Mouse (Mus musculus): Measurements from ENCODE around the gene Gm38655. TPM values are rescaled to one million over a fixed set of nuclear protein-coding genes. Genes with fewer than 3 reads are reported as not detected.
"Not testable (repeated sequence)": the region's sequence is repeated elsewhere in the genome, so short reads cannot be mapped to it uniquely, and the experiment has no call there.

The Gm38655 gene
- polyA plus RNA-seq, 1 experiment from 2014 or later = not detected

DNA sequence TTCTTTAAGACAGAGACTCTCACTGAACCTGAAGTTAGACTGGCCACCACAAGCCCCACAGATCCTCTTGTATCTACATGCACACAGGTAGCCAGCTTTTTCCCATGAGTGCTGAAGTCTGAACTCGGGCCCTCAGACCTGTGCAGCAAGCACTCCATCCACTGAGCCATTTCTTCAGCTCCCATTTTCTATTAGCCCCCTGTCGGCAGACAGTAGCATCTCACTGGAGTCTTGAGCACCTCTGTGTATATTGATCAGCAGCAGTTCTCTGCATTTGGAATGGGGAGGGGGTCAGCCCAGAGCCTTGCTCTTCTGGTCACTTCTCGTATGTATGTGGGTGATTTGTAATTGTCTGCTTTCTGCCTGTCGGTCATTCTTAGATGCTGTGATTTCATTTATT is 35.3 kb downstream of the Gm38655 start:
- no peak overlapping the region for H3K4me3 ChIP-seq (ENCODE audit: low read depth, low read length)
- H3K27ac ChIP-seq (ENCODE audit: low read depth, low read length) = no peak overlapping the region
- no peaks in the 10 kb centered on the region for H3K4me1 ChIP-seq (ENCODE audit: control insufficient read depth, insufficient read depth, low read length)
- H3K4me2 ChIP-seq (ENCODE audit: low read depth) = no peak overlapping the region
- H3K9me3 ChIP-seq (ENCODE audit: control insufficient read depth, low read length) = no peaks in the 10 kb centered on the region
- DNase-seq (ENCODE audit: low spot score) (no peak), ATAC-seq (ENCODE audit: insufficient read depth, low FRiP score, low TSS enrichment) (no peak)
- H3K36me3 ChIP-seq (ENCODE audit: control insufficient read depth, insufficient read depth, low read length) = no peaks in the 10 kb centered on the region
- WGBS = 68% methylated on average over 4 of the region's 4 CpGs
- no peak overlapping the region for H3K9ac ChIP-seq (ENCODE audit: low read length)
- H3K27me3 ChIP-seq (ENCODE audit: control insufficient read depth, insufficient read depth, low read length) = no peaks in the 10 kb centered on the region

DNA sequence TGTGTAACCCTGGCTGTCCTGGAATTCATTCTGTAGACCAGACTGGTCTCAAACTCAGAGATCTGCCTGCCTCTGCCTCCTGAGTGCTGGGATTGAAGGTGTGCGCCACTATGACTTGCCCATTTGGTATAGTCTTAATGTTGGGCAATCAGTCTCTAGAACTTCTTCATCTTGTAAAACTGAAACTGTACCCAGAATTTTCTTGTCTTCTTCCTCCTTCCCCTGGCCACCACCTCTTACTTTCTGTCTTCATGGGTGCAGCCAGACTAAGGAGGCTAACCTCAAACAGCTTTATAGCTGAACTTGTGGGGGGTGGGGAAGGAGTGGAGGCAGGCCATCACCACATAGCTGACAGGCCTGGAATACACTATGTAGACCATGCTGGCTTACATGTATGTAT is 36.5 kb downstream of the Gm38655 start:
- no peaks in the 10 kb centered on the region for H3K27me3 ChIP-seq (ENCODE audit: control insufficient read depth, insufficient read depth, low read length)
- H3K36me3 ChIP-seq (ENCODE audit: control insufficient read depth, insufficient read depth, low read length) = no peaks in the 10 kb centered on the region
- WGBS = 100% methylated on average over 1 of the region's 1 CpGs
- no peak for DNase-seq (ENCODE audit: low spot score)
- H3K4me2 ChIP-seq (ENCODE audit: low read depth) = no peak overlapping the region
- H3K9me3 ChIP-seq (ENCODE audit: control insufficient read depth, low read length) = no peaks in the 10 kb centered on the region
- H3K9ac ChIP-seq (ENCODE audit: low read length) = no peak overlapping the region
- H3K4me1 ChIP-seq (ENCODE audit: control insufficient read depth, insufficient read depth, low read length) = peaks cover 6% of the 10 kb centered on the region
- H3K4me3 ChIP-seq (ENCODE audit: low read depth, low read length) = no peak overlapping the region
- H3K27ac ChIP-seq (ENCODE audit: low read depth, low read length) = no peak overlapping the region
- no peak for ATAC-seq (ENCODE audit: insufficient read depth, low FRiP score, low TSS enrichment)

DNA sequence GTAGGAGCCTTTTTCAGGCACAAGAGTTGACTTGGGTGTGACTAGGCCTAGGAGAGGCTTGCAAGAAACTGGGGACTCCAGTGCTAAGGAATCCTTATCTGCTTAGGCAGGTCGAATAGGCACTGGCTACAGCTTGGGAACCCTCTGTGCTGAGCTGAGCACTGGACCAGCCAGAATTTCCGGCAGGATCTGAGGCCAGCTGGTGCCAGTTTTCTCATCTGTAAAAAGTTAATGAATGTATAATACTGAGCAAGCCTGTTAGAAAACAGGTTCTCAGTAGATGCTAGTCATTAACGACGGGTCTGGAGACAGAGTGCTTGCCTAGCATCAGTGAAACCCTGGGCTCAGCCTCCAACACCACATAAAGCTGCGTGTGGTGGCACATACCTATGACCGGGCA is 39.6 kb downstream of the Gm38655 start:
- no peak for DNase-seq (ENCODE audit: low spot score)
- H3K9ac ChIP-seq (ENCODE audit: low read length) = no peak overlapping the region
- H3K27me3 ChIP-seq (ENCODE audit: control insufficient read depth, insufficient read depth, low read length) = no peaks in the 10 kb centered on the region
- WGBS = 91% methylated on average over 6 of the region's 6 CpGs
- H3K4me2 ChIP-seq (ENCODE audit: low read depth) = no peak overlapping the region
- no peaks in the 10 kb centered on the region for H3K36me3 ChIP-seq (ENCODE audit: control insufficient read depth, insufficient read depth, low read length)
- no peak for ATAC-seq (ENCODE audit: insufficient read depth, low FRiP score, low TSS enrichment)
- peaks cover 7% of the 10 kb centered on the region for H3K4me1 ChIP-seq (ENCODE audit: control insufficient read depth, insufficient read depth, low read length)
- no peaks in the 10 kb centered on the region for H3K9me3 ChIP-seq (ENCODE audit: control insufficient read depth, low read length)
- H3K27ac ChIP-seq (ENCODE audit: low read depth, low read length) = no peak overlapping the region
- no peak overlapping the region for H3K4me3 ChIP-seq (ENCODE audit: low read depth, low read length)

DNA sequence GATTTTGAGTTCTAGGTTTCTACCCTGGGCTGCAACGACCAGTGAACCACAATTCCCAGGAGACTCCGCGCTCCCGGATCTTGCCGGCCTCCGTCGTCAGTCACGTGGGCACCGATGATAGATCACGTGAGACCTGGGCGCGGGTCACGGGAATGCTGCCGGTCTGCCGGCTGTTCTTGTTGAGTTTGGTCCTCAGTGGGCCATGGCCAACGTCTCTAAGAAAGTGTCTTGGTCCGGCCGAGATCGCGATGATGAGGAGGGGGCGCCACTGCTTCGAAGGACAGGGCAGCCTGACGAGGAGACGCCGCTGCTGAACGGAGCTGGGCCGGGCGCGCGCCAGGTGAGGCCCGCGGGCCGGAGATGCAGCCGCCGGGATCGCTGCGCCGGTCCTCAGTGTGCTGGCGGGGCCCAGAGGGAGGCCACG is 42.0 kb downstream of the Gm38655 start, which contains the start of gene Clcn7:
Clcn7 (plus strand) TSS at position 117 of the 424 bp plus-strand sequence.
- Histone ChIP-seq H3K27ac (ENCODE audit: low read depth, low read length) (no peak within 1 kb of the TSS), H3K4me3 (ENCODE audit: low read depth, low read length) (peak within 1 kb of the TSS; percentile 83), H3K9ac (ENCODE audit: low read length) (peak within 1 kb of the TSS; percentile 82), H3K9me3 (ENCODE audit: control insufficient read depth, low read length) (no peaks in the 10 kb centered on the region), H3K4me2 (ENCODE audit: low read depth) (peak within 1 kb of the TSS; percentile 75), H3K27me3 (ENCODE audit: control insufficient read depth, insufficient read depth, low read length) (no peaks in the 10 kb centered on the region), H3K4me1 (ENCODE audit: control insufficient read depth, insufficient read depth, low read length) (peaks cover 7% of the 10 kb centered on the region), H3K36me3 (ENCODE audit: control insufficient read depth, insufficient read depth, low read length) (no peaks in the 10 kb centered on the region)
- ATAC-seq (ENCODE audit: insufficient read depth, low FRiP score, low TSS enrichment) (peak; percentile 90), DNase-seq (ENCODE audit: low spot score) (peak; percentile 91)
- under 1% methylated on average over 35 of the region's 40 CpGs for WGBS

DNA sequence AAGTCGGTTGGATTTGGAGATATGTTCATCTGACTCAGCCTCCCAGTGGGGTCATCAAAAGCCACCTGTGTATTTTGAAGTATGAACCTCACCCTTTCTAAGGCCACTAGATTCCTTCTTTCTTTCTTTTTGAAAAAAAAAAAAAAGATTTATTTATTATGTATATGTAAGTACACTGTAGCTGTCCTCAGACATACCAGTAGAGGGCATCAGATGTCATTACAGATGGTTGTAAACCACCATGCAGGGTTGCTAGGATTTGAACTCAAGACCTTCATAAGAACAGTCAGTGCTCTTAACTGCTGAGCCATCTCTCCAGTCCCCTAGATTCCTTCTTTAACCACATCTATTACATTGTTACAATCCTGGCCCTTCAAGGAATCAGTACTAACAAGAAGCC is 45.2 kb downstream of the Gm38655 start:
- Histone ChIP-seq H3K9me3 (ENCODE audit: control insufficient read depth, low read length) (no peaks in the 10 kb centered on the region), H3K4me3 (ENCODE audit: low read depth, low read length) (no peak overlapping the region), H3K27me3 (ENCODE audit: control insufficient read depth, insufficient read depth, low read length) (no peaks in the 10 kb centered on the region), H3K4me1 (ENCODE audit: control insufficient read depth, insufficient read depth, low read length) (peaks cover 7% of the 10 kb centered on the region), H3K9ac (ENCODE audit: low read length) (no peak overlapping the region), H3K36me3 (ENCODE audit: control insufficient read depth, insufficient read depth, low read length) (no peaks in the 10 kb centered on the region), H3K27ac (ENCODE audit: low read depth, low read length) (no peak overlapping the region), H3K4me2 (ENCODE audit: low read depth) (no peak overlapping the region)
- DNase-seq (ENCODE audit: low spot score) (no peak), ATAC-seq (ENCODE audit: insufficient read depth, low FRiP score, low TSS enrichment) (no peak)
- 95% methylated on average over 1 of the region's 1 CpGs for WGBS

DNA sequence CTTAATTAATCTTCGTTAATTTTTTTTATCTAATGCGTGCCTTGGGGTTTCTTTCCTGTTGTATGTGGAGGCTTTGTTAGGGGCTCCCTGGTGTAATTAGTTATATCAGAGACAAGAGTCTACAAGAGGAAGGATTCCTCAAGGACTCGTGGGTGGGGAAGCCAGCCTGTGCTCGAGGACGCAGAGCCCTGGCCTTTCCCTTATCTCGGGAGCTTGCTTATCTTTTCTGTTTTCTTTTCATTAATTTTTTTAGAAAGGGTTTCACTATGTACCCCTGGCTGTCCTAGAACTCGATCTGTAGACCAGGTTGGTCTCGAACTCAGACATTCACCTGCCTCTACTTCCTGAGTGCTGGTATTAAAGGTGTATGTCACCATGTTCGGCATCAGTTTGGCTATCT is 47.6 kb downstream of the Gm38655 start:
- ATAC-seq (ENCODE audit: insufficient read depth, low FRiP score, low TSS enrichment) = no peak
- Histone ChIP-seq H3K4me2 (ENCODE audit: low read depth) (no peak overlapping the region), H3K9ac (ENCODE audit: low read length) (no peak overlapping the region), H3K27ac (ENCODE audit: low read depth, low read length) (no peak overlapping the region), H3K27me3 (ENCODE audit: control insufficient read depth, insufficient read depth, low read length) (0 out of 2 replicates have a peak, but pooled peaks cover 2% of the 10 kb centered on the region), H3K36me3 (ENCODE audit: control insufficient read depth, insufficient read depth, low read length) (no peaks in the 10 kb centered on the region), H3K4me1 (ENCODE audit: control insufficient read depth, insufficient read depth, low read length) (no peaks in the 10 kb centered on the region), H3K4me3 (ENCODE audit: low read depth, low read length) (no peak overlapping the region), H3K9me3 (ENCODE audit: control insufficient read depth, low read length) (no peaks in the 10 kb centered on the region)
- DNase-seq (ENCODE audit: low spot score) = no peak
- 78% methylated on average over 9 of the region's 9 CpGs for WGBS

DNA sequence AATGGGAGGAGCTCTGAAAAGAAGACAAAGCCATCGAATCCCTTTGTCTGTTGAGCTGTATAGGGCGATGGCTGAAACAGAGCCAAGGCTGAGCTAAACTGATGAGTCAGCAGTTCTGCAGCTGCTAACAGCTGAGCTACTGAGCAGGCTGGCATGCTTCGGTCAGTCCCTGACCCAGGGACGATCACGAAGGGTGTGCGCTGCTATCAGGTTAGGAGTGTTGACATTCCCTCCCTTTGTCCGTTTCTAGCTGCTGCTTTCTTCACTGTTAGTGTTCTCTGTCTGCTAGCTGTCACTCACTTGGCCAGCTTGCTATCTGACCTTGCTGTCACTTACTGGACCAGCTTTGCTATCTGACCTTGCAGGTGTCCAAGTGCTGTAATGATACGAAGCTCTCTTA is 48.2 kb downstream of the Gm38655 start:
- Histone ChIP-seq H3K27ac (ENCODE audit: low read depth, low read length) (no peak overlapping the region), H3K4me1 (ENCODE audit: control insufficient read depth, insufficient read depth, low read length) (no peaks in the 10 kb centered on the region), H3K36me3 (ENCODE audit: control insufficient read depth, insufficient read depth, low read length) (no peaks in the 10 kb centered on the region), H3K4me3 (ENCODE audit: low read depth, low read length) (no peak overlapping the region), H3K4me2 (ENCODE audit: low read depth) (no peak overlapping the region), H3K9me3 (ENCODE audit: control insufficient read depth, low read length) (no peaks in the 10 kb centered on the region), H3K27me3 (ENCODE audit: control insufficient read depth, insufficient read depth, low read length) (0 out of 2 replicates have a peak, but pooled peaks cover 2% of the 10 kb centered on the region), H3K9ac (ENCODE audit: low read length) (no peak overlapping the region)
- WGBS = 65% methylated on average over 8 of the region's 8 CpGs
- ATAC-seq (ENCODE audit: insufficient read depth, low FRiP score, low TSS enrichment) (no peak), DNase-seq (ENCODE audit: low spot score) (no peak)

DNA sequence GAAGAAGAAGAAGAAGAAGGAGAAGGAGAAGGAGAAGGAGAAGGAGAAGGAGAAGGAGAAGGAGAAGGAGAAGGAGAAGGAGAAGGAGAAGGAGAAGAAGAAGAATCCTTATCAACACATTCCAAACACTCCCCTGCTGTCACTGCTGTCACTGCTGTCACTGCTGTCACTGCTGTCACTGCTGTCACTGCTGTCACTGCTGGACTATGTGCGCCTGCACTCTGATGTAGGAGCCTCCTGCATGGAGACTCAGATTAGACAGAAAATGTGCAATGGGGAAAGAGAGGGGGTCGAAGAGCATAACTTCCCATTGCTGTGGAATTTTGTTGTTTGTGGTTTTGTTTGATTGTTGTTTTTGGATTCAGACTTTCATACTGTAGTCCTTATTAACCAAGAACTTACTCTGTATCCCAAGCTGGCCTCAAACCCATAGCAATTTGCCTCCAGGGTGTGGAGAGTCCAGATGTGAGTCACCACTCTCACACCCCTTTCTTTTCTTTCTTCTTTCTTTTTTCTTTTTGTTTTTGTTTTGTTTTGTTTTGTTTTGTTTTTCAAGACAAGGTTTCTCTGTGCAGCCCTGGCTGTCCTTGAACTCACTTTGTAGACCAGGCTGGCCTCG is 49.7 kb downstream of the Gm38655 start:
- DNase-seq (ENCODE audit: low spot score); H3K4me2 ChIP-seq (ENCODE audit: low read depth); H3K4me1 ChIP-seq (ENCODE audit: control insufficient read depth, insufficient read depth, low read length); H3K27ac ChIP-seq (ENCODE audit: low read depth, low read length); H3K27me3 ChIP-seq (ENCODE audit: control insufficient read depth, insufficient read depth, low read length); H3K4me3 ChIP-seq (ENCODE audit: low read depth, low read length); H3K36me3 ChIP-seq (ENCODE audit: control insufficient read depth, insufficient read depth, low read length); ATAC-seq (ENCODE audit: insufficient read depth, low FRiP score, low TSS enrichment); H3K9me3 ChIP-seq (ENCODE audit: control insufficient read depth, low read length); H3K9ac ChIP-seq (ENCODE audit: low read length): not testable (repeated sequence)
- WGBS = 71% methylated on average over 3 of the region's 3 CpGs

DNA sequence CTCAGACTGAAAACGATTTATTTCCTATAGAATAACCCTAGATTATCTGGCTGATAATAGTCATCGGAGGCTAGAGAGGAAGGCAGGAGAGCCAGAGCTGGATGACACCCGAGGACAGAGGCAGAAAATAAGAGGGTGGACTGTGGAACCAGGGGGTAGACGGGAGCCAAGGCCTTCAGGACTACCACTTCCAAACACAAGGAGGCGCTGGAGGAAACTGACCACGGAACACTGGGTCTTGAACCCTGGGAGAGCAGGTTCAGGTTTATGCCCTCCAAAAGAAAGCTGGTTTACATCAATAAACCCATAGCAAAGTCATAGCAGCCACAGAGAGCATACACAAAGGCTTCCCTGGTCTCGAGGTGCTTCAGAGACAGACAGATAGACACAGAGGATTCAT is 51.3 kb downstream of the Gm38655 start:
- H3K4me1 ChIP-seq (ENCODE audit: control insufficient read depth, insufficient read depth, low read length) = no peaks in the 10 kb centered on the region
- no peak overlapping the region for H3K9ac ChIP-seq (ENCODE audit: low read length)
- ATAC-seq (ENCODE audit: insufficient read depth, low FRiP score, low TSS enrichment) (no peak), DNase-seq (ENCODE audit: low spot score) (no peak)
- H3K4me2 ChIP-seq (ENCODE audit: low read depth) = no peak overlapping the region
- 29% methylated on average over 7 of the region's 7 CpGs for WGBS
- H3K9me3 ChIP-seq (ENCODE audit: control insufficient read depth, low read length) = no peaks in the 10 kb centered on the region
- H3K4me3 ChIP-seq (ENCODE audit: low read depth, low read length) = no peak overlapping the region
- H3K36me3 ChIP-seq (ENCODE audit: control insufficient read depth, insufficient read depth, low read length) = no peaks in the 10 kb centered on the region
- H3K27ac ChIP-seq (ENCODE audit: low read depth, low read length) = no peak overlapping the region
- H3K27me3 ChIP-seq (ENCODE audit: control insufficient read depth, insufficient read depth, low read length) = 0 out of 2 replicates have a peak, but pooled peaks cover 2% of the 10 kb centered on the region

All from neural tube, embryonic 11.5 days (tissue).